Mouse (Mus musculus): ENCODE measurements at regions not wholly inside any gene's neighbourhood (a gene's known extent, or its start where the extent isn't known, plus 50 kb on each side); places are given as distances from the start of the nearest gene placed in this dataset.

GRCm38 (mm10) chr15:67391918-67392317 lies 891.2 kb upstream of the Lrrc6 start:
- no peak for DNase-seq (ENCODE audit: low spot score)

- DNase-seq (ENCODE audit: low spot score) = no peak
Measured at GRCm38 (mm10) chr15:67388514-67388913, 887.8 kb upstream of the Lrrc6 start.

GRCm38 (mm10) chr15:67386896-67387295 lies 886.2 kb upstream of the Lrrc6 start:
- no peak for DNase-seq (ENCODE audit: low spot score)

GRCm38 (mm10) chr15:67373599-67373998 lies 872.9 kb upstream of the Lrrc6 start:
- no peak for DNase-seq (ENCODE audit: low spot score)

GRCm38 (mm10) chr15:67373030-67373429 lies 872.3 kb upstream of the Lrrc6 start:
- no peak for DNase-seq (ENCODE audit: low spot score)

GRCm38 (mm10) chr15:67364099-67364756 lies 863.5 kb upstream of the Lrrc6 start:
- DNase-seq (ENCODE audit: low spot score) = no peak

GRCm38 (mm10) chr15:67361012-67361571 lies 860.4 kb upstream of the Lrrc6 start:
- no peak for DNase-seq (ENCODE audit: low spot score)

GRCm38 (mm10) chr15:67357867-67358266 lies 857.2 kb upstream of the Lrrc6 start:
- DNase-seq (ENCODE audit: low spot score) = no peak

- DNase-seq (ENCODE audit: low spot score) = no peak
Measured at GRCm38 (mm10) chr15:67355334-67355733, 854.6 kb upstream of the Lrrc6 start.

GRCm38 (mm10) chr15:67354598-67355159 lies 854.0 kb upstream of the Lrrc6 start:
- DNase-seq (ENCODE audit: low spot score) = no peak

- no peak for DNase-seq (ENCODE audit: low spot score)
Measured at GRCm38 (mm10) chr15:67349501-67349900, 848.8 kb upstream of the Lrrc6 start.

- no peak for DNase-seq (ENCODE audit: low spot score)
Measured at GRCm38 (mm10) chr15:67345179-67346148, 844.8 kb upstream of the Lrrc6 start.

- DNase-seq (ENCODE audit: low spot score) = no peak
Measured at GRCm38 (mm10) chr15:67342050-67342449, 841.3 kb upstream of the Lrrc6 start.

- no peak for DNase-seq (ENCODE audit: low spot score)
Measured at GRCm38 (mm10) chr15:67337040-67337395, 836.3 kb upstream of the Lrrc6 start.

GRCm38 (mm10) chr15:67336294-67337039 lies 835.8 kb upstream of the Lrrc6 start:
- no peak for DNase-seq (ENCODE audit: low spot score)

- no peak for DNase-seq (ENCODE audit: low spot score)
Measured at GRCm38 (mm10) chr15:67332521-67332920, 831.8 kb upstream of the Lrrc6 start.

GRCm38 (mm10) chr15:67320292-67320691 lies 819.6 kb upstream of the Lrrc6 start:
- no peak for DNase-seq (ENCODE audit: low spot score)

- no peak for DNase-seq (ENCODE audit: low spot score)
Measured at GRCm38 (mm10) chr15:67315202-67315601, 814.5 kb upstream of the Lrrc6 start.

GRCm38 (mm10) chr15:67313648-67314047 lies 812.9 kb upstream of the Lrrc6 start:
- no peak for DNase-seq (ENCODE audit: low spot score)

GRCm38 (mm10) chr15:67305681-67306080 lies 805.0 kb upstream of the Lrrc6 start:
- DNase-seq (ENCODE audit: low spot score) = no peak

- DNase-seq (ENCODE audit: low spot score) = no peak
Measured at GRCm38 (mm10) chr15:67303804-67304203, 803.1 kb upstream of the Lrrc6 start.
